Mouse (Mus musculus): ENCODE measurements around the gene Chka. TPM values are rescaled to one million over a fixed set of nuclear protein-coding genes. Genes with fewer than 3 reads are reported as not detected.

The Chka gene
- total RNA-seq, 1 experiment from 2014 or later, result 82.2 TPM

Other genes with a start within 250 kb of the Chka start
- gene Lrp5, start 165.2 kb upstream of the Chka start, total RNA-seq (2021), result 96.5 and 97.9 TPM in 2 replicates
- gene 1810055G02Rik, start 143.5 kb upstream of the Chka start, total RNA-seq (2021), result 29.2 and 33.7 TPM in 2 replicates
- gene Kmt5b, start 84.4 kb upstream of the Chka start, total RNA-seq (2021), result 63.2 and 63.9 TPM in 2 replicates
- 44.3 and 48.8 TPM in 2 replicates for gene Tcirg1, start 55.4 kb downstream of the Chka start, total RNA-seq (2021)
- 440 and 447 TPM in 2 replicates for gene Ndufs8, start 61.0 kb downstream of the Chka start, total RNA-seq (2021)
- gene Aldh3b1, start 78.0 kb downstream of the Chka start, total RNA-seq (2021), result 57.8 and 73.4 TPM in 2 replicates
- 35.4 and 48.9 TPM in 2 replicates for gene Unc93b1, start 83.4 kb downstream of the Chka start, total RNA-seq (2021)
- 0.41 and 0.44 TPM in 2 replicates for gene Aldh3b3, start 106.9 kb downstream of the Chka start, total RNA-seq (2021)
- 7.6 and 11.6 TPM in 2 replicates for gene Aldh3b2, start 120.6 kb downstream of the Chka start, total RNA-seq (2021)
- gene Acy3, start 134.8 kb downstream of the Chka start, total RNA-seq (2021), result 25.7 and 31.1 TPM in 2 replicates
- not detected in 2 replicates for gene Tbx10, start 141.0 kb downstream of the Chka start, total RNA-seq (2021)
- gene Nudt8, start 148.8 kb downstream of the Chka start, total RNA-seq (2021), result 41.1 and 49.2 TPM in 2 replicates
- gene Gm49405, start 148.9 kb downstream of the Chka start, total RNA-seq (2021), result 0.89 and 1.7 TPM in 2 replicates
- 1.6 and 2.8 TPM in 2 replicates for gene Doc2g, start 151.5 kb downstream of the Chka start, total RNA-seq (2021)
- 604 and 685 TPM in 2 replicates for gene Ndufv1, start 161.0 kb downstream of the Chka start, total RNA-seq (2021)
- 289 and 329 TPM in 2 replicates for gene Gstp1, start 186.2 kb downstream of the Chka start, total RNA-seq (2021)
- gene Gstp2, start 194.2 kb downstream of the Chka start, total RNA-seq (2021), result 62.4 and 76.7 TPM in 2 replicates
- 4.5 and 58.0 TPM in 2 replicates for gene Gstp3, start 207.8 kb downstream of the Chka start, total RNA-seq (2021)
- not detected in 2 replicates for gene Cabp2, start 229.8 kb downstream of the Chka start, total RNA-seq (2021)
- 78.4 and 97.1 TPM in 2 replicates for gene Cdk2ap2, start 245.4 kb downstream of the Chka start, total RNA-seq (2021)
- gene Pitpnm1, start 248.2 kb downstream of the Chka start, total RNA-seq (2021), result 95.1 and 116 TPM in 2 replicates

Data from adrenal gland, postnatal 14 days (tissue).